8 mouse cellular contexts compared by ENCODE assay signal in the genomic region with DNA sequence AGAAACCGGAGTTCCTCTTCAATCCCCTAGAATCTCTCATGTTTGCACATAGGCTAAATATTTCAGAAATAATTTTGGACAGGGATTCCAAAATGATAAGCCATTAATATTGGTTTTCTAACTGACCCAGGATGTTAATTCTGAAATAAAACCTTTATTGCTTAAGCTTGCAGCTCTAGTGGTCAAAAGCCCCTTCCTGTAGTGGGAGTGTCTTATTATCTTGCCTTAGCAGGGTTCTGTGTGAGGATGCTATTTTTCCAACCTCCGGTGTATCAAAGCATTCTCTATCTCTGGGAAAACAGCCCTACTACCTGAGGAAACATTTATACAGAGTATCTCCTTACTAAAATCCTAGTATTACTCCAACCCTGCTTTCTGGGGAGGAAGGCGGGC. TPM values are rescaled to one million over a fixed set of nuclear protein-coding genes. Genes with fewer than 3 reads are reported as not detected.
DNase-seq lines count a peak whose midpoint lies in the region; ATAC-seq and TF ChIP-seq lines count a peak whose summit lies in the region.

No protein-coding gene starts in this region.

- H3K27me3 ChIP-seq in cerebellum, adult 2 months (ENCODE audit: control insufficient read depth, insufficient read depth, low read length): no peaks in the 10 kb centered on the region
- H3K27me3 ChIP-seq in testis, adult 2 months (ENCODE audit: control insufficient read depth, insufficient read depth, low read length): no peaks in the 10 kb centered on the region
- no peaks in the 10 kb centered on the region for H3K27me3 ChIP-seq in liver, embryonic 12.5 days (replicated peaks)

- TF ChIP-seq POLR2A in cerebellum, adult 2 months (IDR thresholded peaks at IDR 0.05; ENCODE audit: borderline replicate concordance, insufficient read depth, low read length): no peak
- TF ChIP-seq POLR2A in testis, adult 2 months (IDR thresholded peaks at IDR 0.05; ENCODE audit: control insufficient read depth, low read depth, low read length): no peak

- H3K9ac ChIP-seq in liver, embryonic 12.5 days: peak overlapping the region; percentile 72; the same call in 1 of the 2 replicates

- peak overlapping the region; percentile 99 for H3K4me2 ChIP-seq in liver, embryonic 12.5 days

- 19% methylated on average over 3 of the region's 3 CpGs for WGBS in cerebellum, adult 2 months
- 30% methylated on average over 3 of the region's 3 CpGs for WGBS in liver, embryonic 12.5 days (ENCODE audit: insufficient replicate concordance)

- H3K27ac ChIP-seq in cerebellum, adult 2 months (ENCODE audit: insufficient read depth, low read length): peak overlapping the region; percentile 38
- no peak overlapping the region for H3K27ac ChIP-seq in testis, adult 2 months (ENCODE audit: control insufficient read depth, insufficient read depth, low read depth, low read length)
- no peak overlapping the region for H3K27ac ChIP-seq in liver, embryonic 12.5 days

- H3K4me3 ChIP-seq in cerebellum, adult 2 months (replicated peaks; ENCODE audit: insufficient read depth, low read depth, low read length): peak overlapping the region; percentile 97
- peak overlapping the region; percentile 91 for H3K4me3 ChIP-seq in testis, adult 2 months (ENCODE audit: control insufficient read depth, low read depth, low read length)
- H3K4me3 ChIP-seq in liver, embryonic 12.5 days: peak overlapping the region; percentile 71

- no peak for DNase-seq in cerebellum, adult 2 months
- DNase-seq in cerebellum, adult 18-20 months: no peak
- no peak for DNase-seq in testis, postnatal 14 days (ENCODE audit: low spot score)
- DNase-seq in right cerebral cortex, adult 2 months (ENCODE audit: low spot score in 2 of 2): no peak
- no peak for DNase-seq in spleen, postnatal 14 days (ENCODE audit: low spot score in 2 of 2)
- DNase-seq in embryo, embryonic 11 days: no peak

- TF ChIP-seq CTCF in cerebellum, adult 2 months (IDR thresholded peaks at IDR 0.05; ENCODE audit: borderline replicate concordance, insufficient read depth, low read depth, low read length): no peak
- no peak for TF ChIP-seq CTCF in testis, adult 2 months (IDR thresholded peaks at IDR 0.05; ENCODE audit: control insufficient read depth, insufficient read depth, insufficient replicate concordance, low read depth, low read length)

- no peaks in the 10 kb centered on the region for H3K9me3 ChIP-seq in liver, embryonic 12.5 days (replicated peaks)

- H3K4me1 ChIP-seq in cerebellum, adult 2 months (ENCODE audit: control insufficient read depth, insufficient read depth, low read length): peaks cover 9% of the 10 kb centered on the region; the same call in 1 of the 2 replicates
- H3K4me1 ChIP-seq in testis, adult 2 months (ENCODE audit: control insufficient read depth, insufficient read depth, low read length): peaks cover 27% of the 10 kb centered on the region
- H3K4me1 ChIP-seq in liver, embryonic 12.5 days: peaks cover 46% of the 10 kb centered on the region

- no peak for ATAC-seq in liver, embryonic 12.5 days

- H3K36me3 ChIP-seq in testis, adult 2 months (ENCODE audit: control insufficient read depth, insufficient read depth, low read length): no peaks in the 10 kb centered on the region
- H3K36me3 ChIP-seq in liver, embryonic 12.5 days: no peaks in the 10 kb centered on the region

RNA-seq across cellular contexts. Expression of gene Pfkp, which starts 1.9 kb away (rescaled TPM):
- polyA plus RNA-seq in cerebellum, adult 2 months (2012; rRNA removed): 204 and 235 TPM in 2 replicates
- 133 and 158 TPM in 2 replicates for polyA plus RNA-seq in testis, adult 2 months (2012; rRNA removed)
- polyA plus RNA-seq in liver, embryonic 12.5 days (2016; fragmentation: Nextera tagmentation; extraction: Ambion mirVana): 14.4 and 17.3 TPM in 2 replicates
